Comparison of ENCODE assay signal across 10 mouse cellular contexts in genomic region chr17:79699197-79699596, GRCm38 (mm10). TPM values are rescaled to one million over a fixed set of nuclear protein-coding genes. Genes with fewer than 3 reads are reported as not detected.
DNase-seq lines count a peak whose midpoint lies in the region; ATAC-seq lines count a peak whose summit lies in the region.
"Had no signal": no experiment of that assay in that cellular context is flagged by ENCODE, and none has a peak within 500 bp of the region (broad histone marks: within the 10 kb centered on the region; RNA-seq: fewer than 3 reads in every experiment).

No protein-coding gene starts in this region.

- ATAC-seq in erythroid progenitor cell, adult 5-6 weeks (replicated peaks; ENCODE audit: low FRiP score, poor library complexity, severe bottlenecking) = no peak
- ATAC-seq in forebrain, embryonic 14.5 days = no peak

- no peak overlapping the region for H3K4me2 ChIP-seq in forebrain, embryonic 14.5 days (ENCODE audit: low read length)
- H3K4me2 ChIP-seq: lung, embryonic 15.5 days had no signal

- peak; percentile 78 for DNase-seq in heart, adult 11 months
- no peak for DNase-seq in heart, postnatal 25 days (ENCODE audit: low spot score)
- peak; percentile 11 for DNase-seq in thymus, postnatal 0 days (ENCODE audit: low spot score)
- DNase-seq in thymus, postnatal 14 days = no peak
- DNase-seq in kidney, adult 9 months = peak; percentile 49
- no peak for DNase-seq in urinary bladder, postnatal 14 days (ENCODE audit: low spot score)
- no peak for DNase-seq in forebrain, embryonic 14.5 days (ENCODE audit: low spot score)

- intact Hi-C loops in heart, postnatal 25 days (cut with DNase I) = loop anchor here (2.0 kb wide), 1 partner anchor 142 kb away; no protein-coding TSS in a partner anchor

- H3K4me3 ChIP-seq in forebrain, embryonic 14.5 days (ENCODE audit: low read depth, low read length) = no peak overlapping the region
- H3K4me3 ChIP-seq: lung, embryonic 15.5 days had no signal

- H3K9ac ChIP-seq in forebrain, embryonic 14.5 days (ENCODE audit: low read length) = no peak overlapping the region
- H3K9ac ChIP-seq: lung, embryonic 15.5 days had no signal

- no peaks in the 10 kb centered on the region for H3K36me3 ChIP-seq in forebrain, embryonic 14.5 days (ENCODE audit: control insufficient read depth, insufficient read depth, low read length)
- H3K36me3 ChIP-seq: lung, embryonic 15.5 days had no signal

- H3K9me3 ChIP-seq in forebrain, embryonic 14.5 days (replicated peaks; ENCODE audit: control insufficient read depth, low read length) = no peaks in the 10 kb centered on the region
- H3K9me3 ChIP-seq: lung, embryonic 15.5 days had no signal

- WGBS in forebrain, embryonic 14.5 days = 42% methylated on average over 1 of the region's 1 CpGs

- no peak overlapping the region for H3K27ac ChIP-seq in forebrain, embryonic 14.5 days (ENCODE audit: low read depth, low read length)
- H3K27ac ChIP-seq: lung, embryonic 15.5 days had no signal

- H3K4me1 ChIP-seq in forebrain, embryonic 14.5 days (ENCODE audit: control insufficient read depth, insufficient read depth, low read length) = no peaks in the 10 kb centered on the region
- H3K4me1 ChIP-seq: lung, embryonic 15.5 days had no signal

- no peaks in the 10 kb centered on the region for H3K27me3 ChIP-seq in forebrain, embryonic 14.5 days (replicated peaks; ENCODE audit: control insufficient read depth, insufficient read depth, low read length)
- H3K27me3 ChIP-seq: lung, embryonic 15.5 days had no signal

RNA-seq across cellular contexts. Expression of gene Cyp1b1, which starts 15.7 kb away (rescaled TPM):
- 1 to 10 TPM; 3.2 to 3.4 TPM for total RNA-seq in heart, postnatal 25 days (2021)
- 2.7 and 2.9 TPM in 2 replicates for polyA plus RNA-seq in thymus, postnatal 0 days (2015; fragmentation: Nextera tagmentation; extraction: Ambion mirVana)
- 1.1 and 3.8 TPM in 2 replicates for total RNA-seq in erythroid progenitor cell, adult 5-6 weeks (2015; ENCODE audit: low replicate concordance)
- 0.13 and 1.2 TPM in 2 replicates for total RNA-seq in erythroid progenitor cell, adult 5-6 weeks (2017; ENCODE audit: low replicate concordance)
- 5.1 and 6.9 TPM in 2 replicates for polyA plus RNA-seq in forebrain, embryonic 14.5 days (2014; fragmentation: Nextera tagmentation; extraction: Ambion mirVana)
- total RNA-seq: neutrophil, adult 5-6 weeks had no signal

Comparison
In these comparisons a context has a peak if more than half of its experiments do, and no peak if none do; other contexts are left out.
1. DNase-seq: peak in heart, adult 11 months (single experiment), thymus, postnatal 0 days (single experiment) and kidney, adult 9 months (single experiment); none in heart, postnatal 25 days (single experiment), thymus, postnatal 14 days (single experiment), urinary bladder, postnatal 14 days (single experiment) and forebrain, embryonic 14.5 days (single experiment).